Mouse (Mus musculus) CH12.LX (cell line): Measurements from ENCODE around the gene Irs3. TPM values are rescaled to one million over a fixed set of nuclear protein-coding genes. Genes with fewer than 3 reads are reported as not detected.

Experiments
- DNase-seq: peaks from one replicate; pipeline ENCODE4 v3.0.0-alpha.2; 2013; ENCODE audit errors: extremely low read depth
- H3K27ac ChIP-seq: 2 replicates; pipeline ENCODE4 v1.5.1; 2012; ENCODE audit warnings: low read depth, mild to moderate bottlenecking, control low read depth, moderate library complexity; ENCODE audit not compliant: insufficient read depth
- H3K27me3 ChIP-seq: replicated peaks from 2 replicates; pipeline ENCODE3; 2012; ENCODE audit warnings: inconsistent platforms
- H3K36me3 ChIP-seq, 2 experiments: replicated peaks in 1 of 2; 2 replicates each; pipeline versions ENCODE3 to v1.6.1; 2012; ENCODE audit warnings: inconsistent platforms in 1 of 2, low read length in 1 of 2, mild to moderate bottlenecking in 1 of 2, mixed read lengths in 1 of 2, moderate library complexity in 1 of 2; ENCODE audit not compliant: control insufficient read depth in 1 of 2, insufficient read depth in 1 of 2
- H3K4me1 ChIP-seq, 2 experiments: 2 replicates each; pipeline ENCODE4 v1.6.1; 2012; ENCODE audit warnings: inconsistent platforms in 1 of 2, moderate library complexity in 1 of 2; ENCODE audit not compliant: insufficient read depth in 2 of 2, control insufficient read depth in 1 of 2
- H3K4me2 ChIP-seq: 2 replicates; pipeline ENCODE4 v1.6.1; 2012; ENCODE audit warnings: low read depth, mild to moderate bottlenecking, control low read depth; ENCODE audit not compliant: poor library complexity, insufficient read depth, severe bottlenecking
- H3K4me3 ChIP-seq, 3 experiments: fragments of 150-350 bp in 1 of 3; sonication (generic) in 1 of 3; replicated peaks in 1 of 3; 2 replicates each; pipeline versions ENCODE3 to v1.5.1; 2011 to 2012; ENCODE audit warnings: low read depth in 2 of 3, low read length in 2 of 3, mild to moderate bottlenecking in 2 of 3, moderate library complexity in 2 of 3, control low read depth in 1 of 3, improper control_type of control experiment in 1 of 3, inconsistent platforms in 1 of 3, mixed read lengths in 1 of 3; ENCODE audit not compliant: poor library complexity in 1 of 3
- H3K79me2 ChIP-seq: replicated peaks from 2 replicates; pipeline ENCODE4 v1.6.1; 2012; ENCODE audit warnings: mild to moderate bottlenecking, moderate library complexity; ENCODE audit not compliant: control insufficient read depth, poor library complexity, insufficient read depth, severe bottlenecking; ENCODE audit errors: extremely low read depth
- H3K9ac ChIP-seq: 2 replicates; pipeline ENCODE4 v1.6.1; 2012; ENCODE audit warnings: low read depth, mild to moderate bottlenecking, control low read depth, moderate library complexity; ENCODE audit not compliant: insufficient read depth
- H3K9me3 ChIP-seq: replicated peaks from 2 replicates; pipeline ENCODE3; 2012; ENCODE audit warnings: low read length, inconsistent platforms, mixed read lengths
- BHLHE40 ChIP-seq: IDR thresholded peaks from 2 replicates; pipeline ENCODE4 v1.6.1; 2011; ENCODE audit warnings: mild to moderate bottlenecking, low read depth, low read length, improper control_type of control experiment
- CHD1 ChIP-seq: IDR thresholded peaks from 2 replicates; pipeline ENCODE4 v1.6.1; 2012; ENCODE audit warnings: low read depth, low read length, improper control_type of control experiment, inconsistent platforms
- CHD2 ChIP-seq: IDR thresholded peaks from 2 replicates; pipeline ENCODE4 v1.6.1; 2011; ENCODE audit warnings: low read length, improper control_type of control experiment
- CTCF ChIP-seq, 2 experiments: IDR thresholded peaks in 1 of 2; conservative IDR thresholded peaks in 1 of 2; 2 replicates each; pipeline ENCODE4 v1.5.1; 2011 to 2012; ENCODE audit warnings: low read depth in 2 of 2, low read length in 2 of 2, improper control_type of control experiment in 1 of 2, inconsistent platforms in 1 of 2, mild to moderate bottlenecking in 1 of 2, moderate library complexity in 1 of 2
- E2F4 ChIP-seq: IDR thresholded peaks from 2 replicates; pipeline ENCODE4 v1.6.1; 2011; ENCODE audit warnings: low read depth, low read length, improper control_type of control experiment; ENCODE audit not compliant: insufficient replicate concordance
- ELF1 ChIP-seq: IDR thresholded peaks from 2 replicates; pipeline ENCODE4 v1.6.1; 2014; ENCODE audit warnings: low read depth, mild to moderate bottlenecking, inconsistent platforms, low read length, improper control_type of control experiment
- EP300 ChIP-seq: IDR thresholded peaks from 2 replicates; pipeline ENCODE4 v1.6.1; 2011; ENCODE audit warnings: low read length, improper control_type of control experiment
- ETS1 ChIP-seq: conservative IDR thresholded peaks from 2 replicates; pipeline ENCODE4 v1.6.1; 2012; ENCODE audit warnings: low read depth, mild to moderate bottlenecking, inconsistent platforms, low read length, improper control_type of control experiment, moderate library complexity
- GABPA ChIP-seq: IDR thresholded peaks from 2 replicates; pipeline ENCODE4 v1.6.1; 2012; ENCODE audit warnings: low read depth, low read length, improper control_type of control experiment, inconsistent platforms; ENCODE audit not compliant: insufficient replicate concordance
- IRF4 ChIP-seq: IDR thresholded peaks from 2 replicates; pipeline ENCODE4 v1.6.1; 2014; ENCODE audit warnings: low read depth, mild to moderate bottlenecking, inconsistent platforms, low read length, improper control_type of control experiment
- JUN ChIP-seq: IDR thresholded peaks from 2 replicates; pipeline ENCODE4 v1.6.1; 2011; ENCODE audit warnings: low read depth, mild to moderate bottlenecking, low read length, improper control_type of control experiment, moderate library complexity; ENCODE audit not compliant: insufficient read depth
- JUND ChIP-seq: conservative IDR thresholded peaks from 2 replicates; pipeline ENCODE4 v1.6.1; 2011; ENCODE audit warnings: low read depth, low read length, improper control_type of control experiment
- KAT2A ChIP-seq: IDR thresholded peaks from 2 replicates; pipeline ENCODE4 v1.6.1; 2012; ENCODE audit warnings: low read length, improper control_type of control experiment, inconsistent platforms; ENCODE audit not compliant: insufficient replicate concordance
- MAFK ChIP-seq: IDR thresholded peaks from 2 replicates; pipeline ENCODE4 v1.6.1; 2011; ENCODE audit warnings: low read length, improper control_type of control experiment; ENCODE audit not compliant: insufficient replicate concordance
- MAX ChIP-seq: IDR thresholded peaks from 2 replicates; pipeline ENCODE4 v1.6.1; 2011; ENCODE audit warnings: low read length, improper control_type of control experiment
- MAZ ChIP-seq: IDR thresholded peaks from 2 replicates; pipeline ENCODE4 v1.6.1; 2012; ENCODE audit warnings: low read depth, mild to moderate bottlenecking, inconsistent platforms, low read length, improper control_type of control experiment, moderate library complexity
- MEF2A ChIP-seq: IDR thresholded peaks from 2 replicates; pipeline ENCODE4 v1.6.1; 2014; ENCODE audit warnings: low read depth, mild to moderate bottlenecking, inconsistent platforms, low read length, improper control_type of control experiment, borderline replicate concordance
- MXI1 ChIP-seq: IDR thresholded peaks from 2 replicates; pipeline ENCODE4 v1.6.1; 2011; ENCODE audit warnings: mild to moderate bottlenecking, low read depth, low read length, improper control_type of control experiment
- MYC ChIP-seq: IDR thresholded peaks from 2 replicates; pipeline ENCODE4 v1.6.1; 2011; ENCODE audit warnings: low read depth, mild to moderate bottlenecking, improper control_type of control experiment, low read length
- NELFE ChIP-seq: IDR thresholded peaks from 2 replicates; pipeline ENCODE4 v1.6.1; 2011; ENCODE audit warnings: low read depth, low read length, improper control_type of control experiment
- NRF1 ChIP-seq: IDR thresholded peaks from 2 replicates; pipeline ENCODE4 v1.6.1; 2014; ENCODE audit warnings: low read depth, mild to moderate bottlenecking, inconsistent platforms, low read length, improper control_type of control experiment, moderate library complexity
- PAX5 ChIP-seq: IDR thresholded peaks from 2 replicates; pipeline ENCODE4 v1.6.1; 2012; ENCODE audit warnings: low read length, inconsistent platforms, mixed read lengths
- POLR2A ChIP-seq: IDR thresholded peaks from 2 replicates; pipeline ENCODE4 v1.6.1; 2011; ENCODE audit warnings: low read depth, mild to moderate bottlenecking, improper control_type of control experiment, low read length
- POLR2AphosphoS2 ChIP-seq: IDR thresholded peaks from 2 replicates; pipeline ENCODE4 v1.6.1; 2011; ENCODE audit warnings: low read depth, low read length, improper control_type of control experiment
- RAD21 ChIP-seq: IDR thresholded peaks from 2 replicates; pipeline ENCODE4 v1.6.1; 2011; ENCODE audit warnings: low read depth, mild to moderate bottlenecking, low read length, improper control_type of control experiment, moderate library complexity
- TBP ChIP-seq: conservative IDR thresholded peaks from 2 replicates; pipeline ENCODE4 v1.6.1; 2011; ENCODE audit warnings: low read depth, low read length, improper control_type of control experiment
- TCF12 ChIP-seq: IDR thresholded peaks from 2 replicates; pipeline ENCODE4 v1.6.1; 2014; ENCODE audit warnings: low read depth, mild to moderate bottlenecking, inconsistent platforms, low read length, improper control_type of control experiment
- UBTF ChIP-seq: IDR thresholded peaks from 2 replicates; pipeline ENCODE4 v1.6.1; 2012; ENCODE audit warnings: low read depth, mild to moderate bottlenecking, inconsistent platforms, low read length, improper control_type of control experiment, moderate library complexity
- USF1 ChIP-seq: IDR thresholded peaks from 2 replicates; pipeline ENCODE4 v1.6.1; 2014; ENCODE audit warnings: low read depth, mild to moderate bottlenecking, inconsistent platforms, low read length, improper control_type of control experiment
- USF2 ChIP-seq: conservative IDR thresholded peaks from 2 replicates; pipeline ENCODE4 v1.6.1; 2011; ENCODE audit warnings: low read depth, low read length, improper control_type of control experiment
- ZC3H11A ChIP-seq: IDR thresholded peaks from 2 replicates; pipeline ENCODE4 v1.6.1; 2012; ENCODE audit warnings: low read depth, mild to moderate bottlenecking, inconsistent platforms, low read length, improper control_type of control experiment
- ZNF384 ChIP-seq: IDR thresholded peaks from 2 replicates; pipeline ENCODE4 v1.6.1; 2012; ENCODE audit warnings: low read depth, low read length, improper control_type of control experiment, inconsistent platforms
- dilution Hi-C: fragments of 300-500 bp; cut with MboI; formaldehyde crosslinking; loops from 2 replicates; pipeline ENCODE4 v1.14.3; 2020; ENCODE audit warnings: low sequenced_read_pairs; ENCODE audit not compliant: extremely low pct_unique_long_range_greater_than_20kb, extremely low pct_ligation_motif_present
- in situ Hi-C: fragments of 300-500 bp; cut with MboI; formaldehyde crosslinking; loops from 3 replicates; pipeline ENCODE4 v1.14.3; 2019; ENCODE audit warnings: low sequenced_read_pairs, low pct_ligation_motif_present, low pct_unique_long_range_greater_than_20kb, mixed read lengths
- polyA plus RNA-seq: library from polyadenylated mRNA; unstranded; fragments of >175 nt; gene quantifications from 2 replicates; pipeline ENCODE4 v1.2.1, GENCODE M21; 2012; ENCODE audit warnings: low read depth; ENCODE audit not compliant: insufficient read length
- total RNA-seq, 2 experiments: library from RNA; depleted of rRNA; stranded (reverse); fragments of 300-350 nt in 1 of 2; fragments of >200 nt in 1 of 2; gene quantifications; 2 replicates each; pipeline ENCODE4 v1.2.3; 2012 to 2014

Irs3 gene
- total and polyA plus RNA-seq, 3 experiments = not detected

GRCm38 (mm10) chr5:137649669-137650571 is 4.4 kb upstream of the Irs3 start:
- Histone ChIP-seq H3K4me3 (peak overlapping the region in 2 of 3 experiments; percentile 1 to 13), H3K79me2 (no peaks in the 10 kb centered on the region), H3K4me2 (peak overlapping the region; percentile 54), H3K9me3 (no peaks in the 10 kb centered on the region), H3K4me1 (peaks cover 8 to 58% of the 10 kb centered on the region in 2 experiments), H3K36me3 (peaks cover 5 to 40% of the 10 kb centered on the region in 2 experiments), H3K27ac (peak overlapping the region; percentile 29), H3K9ac (peak overlapping the region; percentile 20; the same call in 1 of the 2 replicates), H3K27me3 (no peaks in the 10 kb centered on the region)
- in situ Hi-C loops (loop anchor here (5.0 kb wide), 1 partner anchor 112 kb away; no protein-coding TSS in a partner anchor), dilution Hi-C loops (no loop called here)
- DNase-seq = peak; percentile 75
- no peak for TF ChIP-seq MYC
- no peak for TF ChIP-seq UBTF
- 0 out of 2 replicates have a peak, but pooled peaks have one; percentile 17 for TF ChIP-seq MAX
- no peak for TF ChIP-seq JUND
- no peak for TF ChIP-seq POLR2AphosphoS2
- no peak for TF ChIP-seq RAD21
- peak; percentile 72 for TF ChIP-seq ZNF384
- peak; percentile 47; the same call in 1 of the 2 replicates for TF ChIP-seq TCF12
- TF ChIP-seq TBP = 0 out of 2 replicates have a peak, but pooled peaks have one; percentile 22
- no peak for TF ChIP-seq CTCF (conservative IDR thresholded peaks at IDR 0.05 in 1 of 2, IDR thresholded peaks at IDR 0.05 in 1 of 2; ENCODE audit: low read depth in 2 of 2, low read length in 2 of 2)
- TF ChIP-seq CHD2 = peak; percentile 30; the same call in 1 of the 2 replicates
- TF ChIP-seq IRF4 = no peak
- TF ChIP-seq PAX5 = no peak
- no peak for TF ChIP-seq MEF2A
- TF ChIP-seq JUN = no peak
- no peak for TF ChIP-seq KAT2A
- TF ChIP-seq MXI1 = peak; percentile 40; the same call in 1 of the 2 replicates
- TF ChIP-seq USF2 = no peak; the same call in 1 of the 2 replicates
- TF ChIP-seq GABPA = no peak
- no peak for TF ChIP-seq EP300
- TF ChIP-seq POLR2A = 0 out of 2 replicates have a peak, but pooled peaks have one; percentile 26
- 0 out of 2 replicates have a peak, but pooled peaks have one; percentile 31 for TF ChIP-seq ELF1
- TF ChIP-seq CHD1 = no peak
- TF ChIP-seq USF1 = peak; percentile 50
- no peak; the same call in 1 of the 2 replicates for TF ChIP-seq NRF1
- TF ChIP-seq MAZ = 0 out of 2 replicates have a peak, but pooled peaks have one; percentile 67
- peak; percentile 49; the same call in 1 of the 2 replicates for TF ChIP-seq ETS1
- TF ChIP-seq ZC3H11A = no peak
- no peak for TF ChIP-seq E2F4
- TF ChIP-seq NELFE = no peak
- peak; percentile 68; the same call in 1 of the 2 replicates for TF ChIP-seq BHLHE40
- no peak for TF ChIP-seq MAFK
